Mouse (Mus musculus): Measurements from ENCODE around the gene Pcbp2. TPM values are rescaled to one million over a fixed set of nuclear protein-coding genes. Genes with fewer than 3 reads are reported as not detected.

Pcbp2 gene
- polyA plus RNA-seq, 1 experiment from 2014 or later, result 90.7 TPM

- Histone ChIP-seq H3K4me1 (replicated peaks; ENCODE audit: control insufficient read depth, insufficient read depth) (no peaks in the 10 kb centered on the region), H3K36me3 (ENCODE audit: control insufficient read depth, insufficient read depth, low read length) (peaks cover 23% of the 10 kb centered on the region), H3K27ac (replicated peaks) (no peak overlapping the region), H3K4me2 (replicated peaks; ENCODE audit: low read depth) (no peak overlapping the region), H3K27me3 (ENCODE audit: control insufficient read depth, insufficient read depth, low read length) (no peaks in the 10 kb centered on the region), H3K4me3 (ENCODE audit: low read depth, low read length) (no peak overlapping the region), H3K9me3 (ENCODE audit: control insufficient read depth, low read length) (no peaks in the 10 kb centered on the region), H3K9ac (ENCODE audit: low read length) (no peak overlapping the region)
- WGBS, result 89% methylated on average over 3 of the region's 3 CpGs
- TF ChIP-seq EP300 (optimal IDR thresholded peaks at IDR 0.05) (no peak), CTCF (IDR thresholded peaks at IDR 0.05; ENCODE audit: low read depth) (no peak)
- DNase-seq (ENCODE audit: low spot score) (no peak), ATAC-seq (ENCODE audit: low FRiP score, low TSS enrichment) (no peak)
These were observed 77.1 kb downstream of the Pcbp2 start for GRCm38 (mm10) chr15:102547478-102547877.

Other genes starting within 250 kb of the Pcbp2 start
- gene Itgb7, start 238.6 kb upstream of the Pcbp2 start, polyA plus RNA-seq (2015; fragmentation: Nextera tagmentation; extraction: Ambion mirVana), result 1.2 TPM in 2 replicates
- 27.2 and 34.6 TPM in 2 replicates for gene Rarg, start 213.0 kb upstream of the Pcbp2 start, polyA plus RNA-seq (2015; fragmentation: Nextera tagmentation; extraction: Ambion mirVana)
- 0.10 and 0.12 TPM in 2 replicates for gene Gm9918, start 200.0 kb upstream of the Pcbp2 start, polyA plus RNA-seq (2015; fragmentation: Nextera tagmentation; extraction: Ambion mirVana)
- gene Mfsd5, start 191.1 kb upstream of the Pcbp2 start, polyA plus RNA-seq (2015; fragmentation: Nextera tagmentation; extraction: Ambion mirVana), result 81.6 and 83.6 TPM in 2 replicates
- 2.2 and 4.0 TPM in 2 replicates for gene Espl1, start 174.3 kb upstream of the Pcbp2 start, polyA plus RNA-seq (2015; fragmentation: Nextera tagmentation; extraction: Ambion mirVana)
- gene Pfdn5, start 144.4 kb upstream of the Pcbp2 start, polyA plus RNA-seq (2015; fragmentation: Nextera tagmentation; extraction: Ambion mirVana), result 321 and 336 TPM in 2 replicates
- 39.7 and 44.8 TPM in 2 replicates for gene Myg1, start 138.8 kb upstream of the Pcbp2 start, polyA plus RNA-seq (2015; fragmentation: Nextera tagmentation; extraction: Ambion mirVana)
- gene Aaas, start 119.8 kb upstream of the Pcbp2 start, polyA plus RNA-seq (2015; fragmentation: Nextera tagmentation; extraction: Ambion mirVana), result 21.1 and 21.7 TPM in 2 replicates
- 0.40 and 0.41 TPM in 2 replicates for gene Sp7, start 103.4 kb upstream of the Pcbp2 start, polyA plus RNA-seq (2015; fragmentation: Nextera tagmentation; extraction: Ambion mirVana)
- 4.4 and 4.7 TPM in 2 replicates for gene Sp1, start 64.4 kb upstream of the Pcbp2 start, polyA plus RNA-seq (2015; fragmentation: Nextera tagmentation; extraction: Ambion mirVana)
- gene Amhr2, start 25.2 kb upstream of the Pcbp2 start, polyA plus RNA-seq (2015; fragmentation: Nextera tagmentation; extraction: Ambion mirVana), result 0.42 and 0.80 TPM in 2 replicates
- gene Prr13, start 11.5 kb upstream of the Pcbp2 start, polyA plus RNA-seq (2015; fragmentation: Nextera tagmentation; extraction: Ambion mirVana), result 339 and 365 TPM in 2 replicates
- gene Gm10337, start 33.2 kb downstream of the Pcbp2 start, polyA plus RNA-seq (2015; fragmentation: Nextera tagmentation; extraction: Ambion mirVana), result not detected in 2 replicates
- 3.3 and 3.9 TPM in 2 replicates for gene Map3k12, start 46.5 kb downstream of the Pcbp2 start, polyA plus RNA-seq (2015; fragmentation: Nextera tagmentation; extraction: Ambion mirVana)
- gene Tarbp2, start 47.7 kb downstream of the Pcbp2 start, polyA plus RNA-seq (2015; fragmentation: Nextera tagmentation; extraction: Ambion mirVana), result 41.7 and 44.3 TPM in 2 replicates
- gene Npff, start 54.4 kb downstream of the Pcbp2 start, polyA plus RNA-seq (2015; fragmentation: Nextera tagmentation; extraction: Ambion mirVana), result 1.1 and 1.3 TPM in 2 replicates
- not detected in 2 replicates for gene Gm28047, start 154.5 kb downstream of the Pcbp2 start, polyA plus RNA-seq (2015; fragmentation: Nextera tagmentation; extraction: Ambion mirVana)
- 17.0 and 17.3 TPM in 2 replicates for gene Atf7, start 154.9 kb downstream of the Pcbp2 start, polyA plus RNA-seq (2015; fragmentation: Nextera tagmentation; extraction: Ambion mirVana)
- gene Atp5g2, start 201.8 kb downstream of the Pcbp2 start, polyA plus RNA-seq (2015; fragmentation: Nextera tagmentation; extraction: Ambion mirVana), result 66.6 and 71.4 TPM in 2 replicates